Mouse (Mus musculus) cerebellum, adult 2 months (tissue): ENCODE measurements around the gene Zbtb20. TPM values are rescaled to one million over a fixed set of nuclear protein-coding genes. Genes with fewer than 3 reads are reported as not detected.
A peak's percentile ranks its signal among the peaks of the same experiment; 100 is the strongest.

Source experiments
- DNase-seq, 2 experiments: peaks; one replicate each; pipeline ENCODE4 v3.0.0; 2021
- H3K27ac ChIP-seq: fragments of 200-500 bp; 2 replicates; pipeline ENCODE4 v1.5.1; 2012; ENCODE audit warnings: low read length, control low read depth, inconsistent platforms; ENCODE audit not compliant: insufficient read depth
- H3K27me3 ChIP-seq: fragments of 200-500 bp; 2 replicates; pipeline ENCODE4 v1.6.1; 2012; ENCODE audit warnings: inconsistent platforms, mild to moderate bottlenecking, low read length, moderate library complexity; ENCODE audit not compliant: control insufficient read depth, insufficient read depth
- H3K4me1 ChIP-seq: fragments of 200-500 bp; 2 replicates; pipeline ENCODE4 v1.6.1; 2011; ENCODE audit warnings: low read length; ENCODE audit not compliant: control insufficient read depth, insufficient read depth
- H3K4me3 ChIP-seq: fragments of 200-500 bp; replicated peaks from 2 replicates; pipeline ENCODE3; 2011; ENCODE audit warnings: mild to moderate bottlenecking, low read depth, low read length, control low read depth; ENCODE audit not compliant: insufficient read depth
- CTCF ChIP-seq: fragments of 200-500 bp; IDR thresholded peaks from 2 replicates; pipeline ENCODE4 v1.5.1; 2011; ENCODE audit warnings: low read depth, mild to moderate bottlenecking, control low read depth, low read length, moderate library complexity, borderline replicate concordance; ENCODE audit not compliant: insufficient read depth
- POLR2A ChIP-seq: fragments of 200-500 bp; IDR thresholded peaks from 2 replicates; pipeline ENCODE4 v1.6.1; 2011; ENCODE audit warnings: low read length, control low read depth, borderline replicate concordance; ENCODE audit not compliant: insufficient read depth
- WGBS: fragments of 180-500 bp; shearing (Covaris S2); methylation state at CpG from one replicate; pipeline ENCODE4 v1.1.7; 2018; 5-methylcytosine and 5-hydroxymethylcytosine counted together
- polyA plus RNA-seq: library from polyadenylated mRNA; depleted of rRNA; stranded (reverse); fragments of >200 nt; gene quantifications from 2 replicates; pipeline ENCODE4 v1.2.3, GENCODE M21; 2012

Gene Zbtb20
- polyA plus RNA-seq, 1 experiment, result 25.2 TPM

DNA sequence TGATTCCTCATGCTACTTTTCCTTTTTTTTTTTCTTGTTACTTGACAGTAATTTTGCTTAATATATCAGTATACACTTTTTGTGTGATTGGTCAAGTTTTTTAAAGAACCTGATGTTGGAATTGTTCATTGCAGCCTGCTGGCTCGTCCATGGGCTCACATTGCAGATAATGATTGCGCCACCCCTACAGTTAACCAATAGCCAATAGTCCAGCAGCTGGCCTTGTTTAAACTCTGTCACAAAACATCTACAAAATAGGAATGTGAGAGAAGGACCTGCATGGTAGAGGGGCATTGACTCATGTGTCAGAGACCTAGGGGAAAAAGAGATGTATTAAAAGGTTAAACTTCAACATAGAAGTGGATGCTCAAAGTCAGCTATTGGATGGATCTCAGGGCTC, 97.2 kb downstream of the Zbtb20 start:
- Histone ChIP-seq H3K27ac (no peak overlapping the region), H3K27me3 (no peaks in the 10 kb centered on the region), H3K4me1 (no peaks in the 10 kb centered on the region), H3K4me3 (no peak overlapping the region)
- 96% methylated on average over 2 of the region's 2 CpGs for WGBS
- TF ChIP-seq CTCF (no peak), POLR2A (no peak)
- no peak for DNase-seq

DNA sequence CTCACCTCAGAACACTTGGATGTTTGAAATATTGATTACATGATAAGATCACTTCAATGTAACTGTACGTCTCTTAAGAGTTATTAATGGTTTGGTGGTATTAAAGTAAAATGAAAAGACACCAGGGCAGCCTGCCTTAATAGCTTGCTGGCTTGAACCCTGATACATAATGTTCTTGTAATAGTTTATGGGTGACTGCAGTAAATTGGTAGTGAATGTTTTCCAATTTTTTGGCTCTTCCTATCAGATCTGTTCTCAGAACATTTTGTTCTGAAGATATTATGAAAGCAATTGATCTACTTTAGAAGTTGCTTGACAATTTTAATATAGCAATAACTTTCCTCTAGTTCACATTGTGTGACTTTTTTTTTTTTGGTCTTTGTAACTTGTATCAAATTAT, 123.2 kb downstream of the Zbtb20 start:
- WGBS, result 98% methylated on average over 1 of the region's 1 CpGs
- H3K27ac ChIP-seq, result no peak overlapping the region
- H3K4me3 ChIP-seq, result no peak overlapping the region
- TF ChIP-seq POLR2A, result no peak
- TF ChIP-seq CTCF, result no peak
- DNase-seq, result no peak
- H3K27me3 ChIP-seq, result no peaks in the 10 kb centered on the region
- no peaks in the 10 kb centered on the region for H3K4me1 ChIP-seq

DNA sequence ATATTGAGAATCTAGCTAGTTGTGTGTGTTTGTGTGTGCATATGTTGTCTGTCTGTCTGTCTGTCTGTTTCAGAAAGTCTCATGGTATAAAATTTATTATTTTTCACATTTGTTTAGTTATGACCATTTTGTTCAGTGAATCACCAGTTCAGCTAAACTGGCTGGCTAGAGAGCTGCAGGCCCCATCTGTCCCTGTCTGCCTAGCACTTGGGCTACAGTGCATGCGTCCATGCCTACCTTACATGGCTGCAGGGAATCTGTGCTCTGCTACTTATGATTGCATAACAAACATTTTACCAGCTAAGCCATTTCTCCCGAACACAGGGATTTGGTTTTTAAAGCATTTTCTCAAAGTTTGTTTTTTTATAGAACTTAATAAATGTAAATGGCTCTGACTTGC, 150.7 kb downstream of the Zbtb20 start:
- H3K4me3 ChIP-seq, result no peak overlapping the region
- 19% methylated on average over 2 of the region's 2 CpGs for WGBS
- TF ChIP-seq POLR2A (no peak), CTCF (no peak)

DNA sequence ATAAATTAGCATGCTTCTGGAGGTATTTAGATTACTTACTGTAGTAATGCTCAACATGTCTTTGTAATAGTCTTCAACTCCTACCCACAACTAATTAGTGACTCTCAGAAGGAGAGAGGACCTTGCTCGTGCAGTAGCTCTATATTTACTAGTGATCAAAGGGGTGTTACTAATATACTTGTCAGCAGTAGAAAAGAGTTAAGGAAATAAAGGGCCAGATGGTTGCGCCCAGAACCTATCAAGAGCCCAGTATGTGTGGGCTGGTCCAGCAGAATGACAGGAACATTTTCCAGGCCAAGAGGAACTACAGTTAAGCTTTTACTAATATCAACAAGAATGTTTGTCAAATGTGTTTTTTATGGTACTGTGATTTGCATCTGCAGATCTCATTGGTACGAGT, 153.6 kb downstream of the Zbtb20 start:
- TF ChIP-seq POLR2A (no peak), CTCF (no peak)
- 39% methylated on average over 3 of the region's 3 CpGs for WGBS
- Histone ChIP-seq H3K27ac (no peak overlapping the region), H3K4me1 (peaks cover 16% of the 10 kb centered on the region; the same call in 1 of the 2 replicates), H3K27me3 (no peaks in the 10 kb centered on the region), H3K4me3 (no peak overlapping the region)
- peak in 1 of 2 experiments; percentile 43 for DNase-seq

More for the DNA sequence above, 150.7 kb downstream of the Zbtb20 start:
- Histone ChIP-seq H3K4me1 (peaks cover 16% of the 10 kb centered on the region; the same call in 1 of the 2 replicates), H3K27ac (no peak overlapping the region), H3K27me3 (no peaks in the 10 kb centered on the region)
- DNase-seq, result peak; percentile 53 to 74

DNA sequence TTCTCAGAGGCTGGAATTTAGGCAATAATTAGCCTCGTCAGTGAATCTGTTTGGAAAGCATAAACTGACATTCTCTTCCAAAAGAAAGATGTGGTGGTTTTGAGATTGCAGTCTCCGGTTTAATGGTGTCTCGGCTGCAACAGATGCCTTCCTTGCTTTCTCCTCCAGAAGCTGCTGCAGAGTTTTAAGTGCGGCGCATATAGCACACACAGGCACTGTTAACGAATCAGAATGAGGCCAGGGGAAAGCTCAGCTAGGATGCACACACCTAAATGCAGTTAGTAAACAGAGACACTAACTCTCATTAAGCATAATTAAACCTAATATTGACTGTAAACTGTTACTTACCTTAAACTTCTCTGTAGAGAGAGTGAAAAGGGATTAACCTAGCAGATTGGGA, 160.0 kb downstream of the Zbtb20 start:
- Histone ChIP-seq H3K27ac (no peak overlapping the region), H3K4me3 (no peak overlapping the region), H3K27me3 (no peaks in the 10 kb centered on the region), H3K4me1 (no peaks in the 10 kb centered on the region)
- 80% methylated on average over 6 of the region's 6 CpGs for WGBS
- no peak for TF ChIP-seq CTCF
- TF ChIP-seq POLR2A, result no peak
- DNase-seq, result no peak

DNA sequence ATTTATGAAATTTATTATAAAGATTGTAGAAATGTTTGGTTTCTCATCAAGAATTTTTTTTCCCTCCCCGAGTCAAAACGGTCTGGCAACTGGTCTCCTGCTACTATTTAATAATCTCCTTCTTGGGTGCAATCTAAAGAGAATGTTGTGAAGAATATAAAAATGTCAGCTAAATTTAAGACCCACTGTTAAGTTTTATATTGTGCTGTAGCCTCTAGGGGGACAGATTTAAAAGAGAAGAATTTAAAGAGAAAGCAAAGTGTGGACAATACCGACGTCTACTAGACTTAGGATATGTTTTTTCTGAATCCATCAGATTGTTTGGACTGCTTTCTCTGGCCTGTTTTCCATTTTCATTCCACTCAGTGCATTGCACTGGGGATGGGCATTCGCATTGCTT, 160.8 kb downstream of the Zbtb20 start:
- WGBS, result 81% methylated on average over 5 of the region's 5 CpGs
- Histone ChIP-seq H3K27me3 (no peaks in the 10 kb centered on the region), H3K4me1 (no peaks in the 10 kb centered on the region), H3K27ac (no peak overlapping the region), H3K4me3 (no peak overlapping the region)
- no peak for DNase-seq
- TF ChIP-seq POLR2A (no peak), CTCF (no peak)

DNA sequence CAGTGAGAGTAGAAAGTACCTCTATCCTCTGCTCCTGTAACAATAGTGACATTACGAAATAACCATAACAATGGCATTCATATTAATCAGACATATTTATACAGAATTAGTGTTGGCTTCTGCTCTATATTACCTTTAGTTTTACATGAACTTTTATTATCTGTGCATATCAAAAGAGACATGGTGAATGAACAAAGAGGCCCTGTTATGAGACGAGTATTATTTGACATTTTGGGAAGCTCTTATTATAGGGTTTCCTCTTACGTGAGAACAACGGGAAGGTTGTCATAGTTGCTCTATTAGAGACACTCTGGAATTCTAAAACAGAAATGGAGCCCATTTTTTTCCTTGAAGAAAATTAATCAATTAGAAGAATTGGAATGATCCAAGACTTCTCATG, 161.6 kb downstream of the Zbtb20 start:
- DNase-seq, result no peak
- H3K4me1 ChIP-seq, result no peaks in the 10 kb centered on the region
- H3K27ac ChIP-seq, result no peak overlapping the region
- TF ChIP-seq POLR2A (no peak), CTCF (no peak)
- H3K4me3 ChIP-seq, result no peak overlapping the region
- H3K27me3 ChIP-seq, result no peaks in the 10 kb centered on the region
- 92% methylated on average over 4 of the region's 4 CpGs for WGBS

DNA sequence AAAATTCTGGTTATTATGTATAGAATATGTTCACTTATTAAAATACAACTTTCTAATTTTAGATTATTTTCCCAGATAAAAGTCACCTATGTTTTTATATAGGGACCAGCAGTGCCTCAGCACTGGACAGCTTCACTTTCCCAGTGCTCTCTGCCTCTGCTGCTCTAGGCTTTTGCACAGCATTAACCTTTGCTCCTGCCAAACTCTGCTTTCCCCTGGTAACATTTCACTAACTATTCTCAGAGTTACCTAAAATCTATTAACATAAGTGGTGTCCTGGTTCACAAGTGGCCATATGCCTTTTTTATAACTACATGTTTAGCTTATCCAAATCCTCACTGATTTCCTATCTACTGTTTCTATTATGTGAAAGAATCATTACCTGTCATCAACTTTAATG, 169.9 kb downstream of the Zbtb20 start:
- DNase-seq, result no peak
- TF ChIP-seq CTCF, result no peak
- TF ChIP-seq POLR2A, result no peak
- Histone ChIP-seq H3K27me3 (no peaks in the 10 kb centered on the region), H3K4me3 (no peak overlapping the region), H3K4me1 (peaks cover 3% of the 10 kb centered on the region), H3K27ac (no peak overlapping the region)
